Mouse (Mus musculus) cerebellum, postnatal 4 days (tissue): Measurements from ENCODE around the gene Atp6v1a.

ENCODE experiments used
- DNase-seq, 2 experiments: peaks; one replicate each; pipeline ENCODE4 v3.0.0; 2022; ENCODE audit warnings: low spot score in 2 of 2, mixed read lengths in 1 of 2

Atp6v1a gene

GRCm38 (mm10) chr16:44061341-44061740 is 78.2 kb downstream of the Atp6v1a start:
- no peak for DNase-seq

- no peak for DNase-seq
Measured at GRCm38 (mm10) chr16:44060604-44061286, 78.8 kb downstream of the Atp6v1a start.

- peak; percentile 62 to 78 for DNase-seq
Measured at GRCm38 (mm10) chr16:44058745-44059144, 80.8 kb downstream of the Atp6v1a start.

GRCm38 (mm10) chr16:44055766-44056165 is 83.7 kb downstream of the Atp6v1a start:
- no peak for DNase-seq

GRCm38 (mm10) chr16:44053265-44053664 is 86.2 kb downstream of the Atp6v1a start:
- no peak for DNase-seq

GRCm38 (mm10) chr16:44052390-44052789 is 87.1 kb downstream of the Atp6v1a start:
- DNase-seq = no peak

- DNase-seq = no peak
Measured at GRCm38 (mm10) chr16:44050139-44050538, 89.4 kb downstream of the Atp6v1a start.

- DNase-seq = no peak
Measured at GRCm38 (mm10) chr16:44039112-44039511, 100.4 kb downstream of the Atp6v1a start.
